Mouse (Mus musculus): Measurements from ENCODE around the gene Ltb. TPM values are rescaled to one million over a fixed set of nuclear protein-coding genes. Genes with fewer than 3 reads are reported as not detected.
"Not testable (repeated sequence)": the region's sequence is repeated elsewhere in the genome, so short reads cannot be mapped to it uniquely, and the experiment has no call there.

Gene Ltb
- polyA plus RNA-seq, 1 experiment from 2014 or later: 0.97 TPM

DNA sequence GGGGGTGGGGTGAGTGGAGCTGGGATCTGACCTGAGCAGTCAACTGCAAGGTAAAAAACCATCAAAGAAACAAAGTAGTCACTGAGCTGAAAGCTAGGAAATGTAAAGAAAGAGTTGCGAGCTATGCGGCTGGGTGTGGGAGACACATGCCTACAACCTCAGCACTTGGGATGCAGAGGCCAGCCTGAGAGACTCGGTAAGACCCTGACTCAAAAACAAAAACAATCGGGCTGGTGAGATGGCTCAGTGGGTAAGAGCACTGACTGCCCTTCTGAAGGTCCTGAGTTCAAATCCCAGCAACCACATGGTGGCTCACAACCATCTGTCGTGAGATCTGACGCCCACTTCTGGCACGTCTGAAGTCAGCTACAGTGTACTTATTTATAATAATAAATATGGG, 39.9 kb downstream of the Ltb start:
- peaks cover 48% of the 10 kb centered on the region for H3K4me1 ChIP-seq (replicated peaks)

DNA sequence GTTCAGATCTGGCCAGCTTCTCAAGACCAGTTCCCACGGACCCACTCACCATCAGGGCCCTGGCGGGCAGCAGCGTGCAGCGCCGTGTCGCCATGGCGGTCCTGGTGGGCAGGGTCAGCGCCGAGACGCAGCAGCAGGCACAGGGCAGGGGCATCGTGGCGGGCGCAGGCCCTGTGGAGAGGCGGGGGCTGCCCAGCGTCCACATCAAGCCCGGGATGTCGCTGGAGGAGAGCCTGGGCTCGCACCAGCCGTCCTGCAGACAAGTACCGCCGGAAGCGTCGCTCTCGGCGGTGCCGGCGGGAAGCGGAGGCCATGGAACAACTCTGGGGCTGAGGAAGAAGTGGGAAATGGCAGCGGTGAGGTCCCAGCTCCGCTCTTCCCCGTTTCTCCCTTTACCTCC, 40.7 kb downstream of the Ltb start:
- peak overlapping the region; percentile 55 for H3K4me3 ChIP-seq
- H3K4me2 ChIP-seq: peak overlapping the region; percentile 96
- H3K9ac ChIP-seq: peak overlapping the region; percentile 66
- peaks cover 48% of the 10 kb centered on the region for H3K4me1 ChIP-seq (replicated peaks)
- no peak for ATAC-seq (ENCODE audit: low FRiP score, low read depth)
- no peaks in the 10 kb centered on the region for H3K27me3 ChIP-seq
- WGBS: 7% methylated on average over 30 of the region's 31 CpGs
- no peaks in the 10 kb centered on the region for H3K9me3 ChIP-seq
- peaks cover 4% of the 10 kb centered on the region; the same call in 1 of the 2 replicates for H3K36me3 ChIP-seq
- H3K27ac ChIP-seq (replicated peaks): peak overlapping the region; percentile 95

More for the DNA sequence above, 39.9 kb downstream of the Ltb start:
- H3K27me3 ChIP-seq; H3K27ac ChIP-seq (replicated peaks); H3K9ac ChIP-seq; H3K9me3 ChIP-seq; ATAC-seq (ENCODE audit: low FRiP score, low read depth): not testable (repeated sequence)
- Histone ChIP-seq H3K4me3 (peak overlapping the region; percentile 55; the same call in 1 of the 2 replicates), H3K36me3 (peaks cover 12% of the 10 kb centered on the region), H3K4me2 (peak overlapping the region; percentile 96)
- 85% methylated on average over 7 of the region's 7 CpGs for WGBS

DNA sequence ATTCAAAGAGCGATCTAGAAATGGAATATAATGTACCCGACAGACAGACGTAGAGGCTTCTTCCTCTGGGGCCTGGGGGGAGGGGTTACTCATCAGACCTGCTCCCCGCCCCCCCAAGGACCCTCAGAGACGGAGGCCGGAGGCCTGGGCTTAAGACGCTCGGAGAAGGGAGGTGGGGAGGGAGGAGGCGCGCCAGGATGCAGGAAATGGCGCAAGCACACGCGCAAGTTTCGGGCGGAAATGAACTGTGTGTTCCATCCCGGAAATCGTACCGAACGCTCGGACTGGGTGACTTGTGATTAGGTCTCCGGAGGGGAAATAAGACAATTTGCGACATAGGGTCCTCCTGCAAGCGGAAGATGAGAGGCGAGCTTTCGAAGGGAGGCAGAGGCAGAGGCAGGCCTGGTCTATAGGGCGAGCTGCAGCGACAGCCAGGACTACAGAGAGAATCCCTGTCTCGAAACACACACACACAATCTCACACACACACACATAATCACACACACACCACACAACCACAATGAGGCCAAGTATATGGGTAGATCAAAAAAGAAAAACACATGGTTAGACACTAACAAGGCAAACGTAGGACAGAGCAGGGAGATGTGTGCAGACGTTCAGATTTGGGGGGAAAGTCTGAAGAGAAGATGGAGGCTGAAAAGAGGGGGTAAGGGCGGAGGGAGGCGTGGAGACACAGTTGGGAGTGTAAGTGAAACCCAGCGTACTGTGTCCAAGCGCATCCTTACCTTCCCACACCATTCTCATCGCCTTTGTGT, 41.6 kb downstream of the Ltb start, which contains the start of gene Nfkbil1:
Nfkbil1 (minus strand) TSS at position 179 of the 776 bp plus-strand sequence.
- H3K27ac ChIP-seq (replicated peaks): peak within 1 kb of the TSS; percentile 95
- peak within 1 kb of the TSS; percentile 96 for H3K4me2 ChIP-seq
- under 1% methylated on average over 35 of the region's 35 CpGs for WGBS
- H3K27me3 ChIP-seq: no peaks in the 10 kb centered on the region
- no peaks in the 10 kb centered on the region for H3K9me3 ChIP-seq
- ATAC-seq (ENCODE audit: low FRiP score, low read depth): peak; percentile 79
- H3K4me1 ChIP-seq (replicated peaks): peaks cover 57% of the 10 kb centered on the region
- no peaks in the 10 kb centered on the region for H3K36me3 ChIP-seq
- peak within 1 kb of the TSS; percentile 66 for H3K9ac ChIP-seq
- H3K4me3 ChIP-seq: peak within 1 kb of the TSS; percentile 55

DNA sequence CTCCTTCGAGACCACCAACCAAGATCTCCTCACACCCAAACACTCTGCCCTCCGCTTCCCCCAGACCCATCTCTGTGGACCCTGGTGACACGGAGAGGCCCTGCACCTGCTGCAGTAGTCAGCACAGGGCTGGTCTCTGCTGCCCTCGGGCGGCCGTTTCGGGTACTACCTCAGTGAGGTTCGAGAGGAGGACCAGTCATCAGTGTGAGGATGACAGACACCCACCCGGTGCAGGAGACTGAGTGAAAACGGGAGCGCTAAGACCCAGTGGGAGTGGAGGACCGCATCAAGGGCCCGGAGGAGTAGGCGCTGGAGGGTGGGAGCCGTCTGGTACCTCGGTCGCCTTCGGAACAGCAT, 42.1 kb downstream of the Ltb start:
- Histone ChIP-seq H3K9ac (peak overlapping the region; percentile 66), H3K27ac (replicated peaks) (peak overlapping the region; percentile 95), H3K27me3 (no peaks in the 10 kb centered on the region), H3K4me2 (peak overlapping the region; percentile 96), H3K4me1 (replicated peaks) (peaks cover 57% of the 10 kb centered on the region), H3K9me3 (no peaks in the 10 kb centered on the region), H3K4me3 (peak overlapping the region; percentile 55), H3K36me3 (no peaks in the 10 kb centered on the region)
- peak; percentile 86 for ATAC-seq (ENCODE audit: low FRiP score, low read depth)
- under 1% methylated on average over 18 of the region's 18 CpGs for WGBS

DNA sequence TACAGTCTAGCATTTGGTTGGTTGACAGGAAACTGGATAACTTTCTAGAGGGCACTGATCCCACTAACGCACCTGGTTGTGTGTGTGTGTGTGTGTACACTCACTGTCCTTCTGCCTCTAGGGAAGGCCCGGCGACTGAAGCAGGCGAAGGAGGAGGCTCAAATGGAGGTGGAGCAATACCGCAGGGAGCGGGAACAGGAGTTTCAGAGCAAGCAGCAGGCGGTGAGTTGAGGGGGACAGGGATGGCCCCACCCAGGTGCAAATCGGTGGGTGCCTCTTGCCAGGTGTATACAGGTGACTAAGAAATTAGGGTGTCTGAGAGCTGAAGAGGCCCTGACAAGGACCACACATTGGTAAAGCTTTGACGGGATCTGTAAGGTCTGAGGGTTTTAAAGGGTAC, 42.8 kb downstream of the Ltb start:
- Histone ChIP-seq H3K4me3 (peak overlapping the region; percentile 55), H3K27me3 (no peaks in the 10 kb centered on the region), H3K4me1 (replicated peaks) (peaks cover 51% of the 10 kb centered on the region), H3K9ac (peak overlapping the region; percentile 66), H3K36me3 (no peaks in the 10 kb centered on the region), H3K4me2 (peak overlapping the region; percentile 96), H3K27ac (replicated peaks) (peak overlapping the region; percentile 95), H3K9me3 (no peaks in the 10 kb centered on the region)
- 68% methylated on average over 9 of the region's 9 CpGs for WGBS
- no peak for ATAC-seq (ENCODE audit: low FRiP score, low read depth)

DNA sequence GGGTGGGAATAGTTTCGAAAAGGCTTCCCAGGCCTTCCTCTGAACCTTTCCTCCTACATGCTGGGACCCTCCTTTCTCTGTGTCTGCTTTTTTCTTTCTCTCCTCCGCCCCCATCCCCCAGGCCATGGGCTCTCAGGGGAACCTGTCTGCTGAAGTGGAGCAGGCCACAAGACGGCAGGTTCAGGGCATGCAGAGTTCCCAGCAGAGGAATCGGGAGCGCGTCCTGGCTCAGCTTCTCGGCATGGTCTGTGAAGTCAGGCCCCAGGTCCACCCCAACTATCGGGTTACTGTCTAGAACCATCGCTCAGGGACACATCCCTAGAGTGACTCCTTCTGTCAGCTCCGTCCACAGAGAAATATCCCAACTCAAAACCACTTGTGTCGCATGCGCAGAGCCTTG, 43.3 kb downstream of the Ltb start:
- H3K4me1 ChIP-seq (replicated peaks): peaks cover 46% of the 10 kb centered on the region
- no peaks in the 10 kb centered on the region for H3K36me3 ChIP-seq
- H3K4me2 ChIP-seq: peak overlapping the region; percentile 96
- H3K27ac ChIP-seq (replicated peaks): no peak overlapping the region
- peak overlapping the region; percentile 66; the same call in 1 of the 2 replicates for H3K9ac ChIP-seq
- no peaks in the 10 kb centered on the region for H3K27me3 ChIP-seq
- no peak for ATAC-seq (ENCODE audit: low FRiP score, low read depth)
- 89% methylated on average over 12 of the region's 12 CpGs for WGBS
- H3K4me3 ChIP-seq: peak overlapping the region; percentile 55
- no peaks in the 10 kb centered on the region for H3K9me3 ChIP-seq

DNA sequence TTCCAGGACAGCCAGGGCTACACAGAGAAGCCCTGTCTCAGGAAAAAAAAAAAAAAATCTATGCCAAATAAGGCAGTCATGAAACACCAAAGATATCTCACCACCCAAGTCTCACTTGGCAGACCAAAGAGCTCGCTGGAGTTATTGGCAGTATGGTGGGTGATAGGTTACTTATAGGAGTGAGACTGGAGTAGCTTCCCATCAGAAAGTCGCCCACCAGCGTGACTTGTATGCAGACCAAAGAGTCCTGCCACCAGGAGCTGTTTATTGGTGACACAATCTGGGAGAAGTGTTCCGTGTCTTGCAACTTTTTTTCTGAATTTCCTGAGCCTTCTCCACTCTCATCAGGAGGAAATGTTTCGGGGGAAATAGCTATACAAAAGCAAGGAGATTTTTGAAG, 45.5 kb downstream of the Ltb start:
- Histone ChIP-seq H3K9ac (no peak overlapping the region), H3K4me1 (replicated peaks) (peaks cover 45% of the 10 kb centered on the region), H3K9me3 (no peaks in the 10 kb centered on the region), H3K4me3 (no peak overlapping the region), H3K4me2 (no peak overlapping the region), H3K27ac (replicated peaks) (no peak overlapping the region), H3K36me3 (peaks cover 9% of the 10 kb centered on the region), H3K27me3 (no peaks in the 10 kb centered on the region)
- WGBS: 86% methylated on average over 5 of the region's 5 CpGs
- ATAC-seq (ENCODE audit: low FRiP score, low read depth): no peak

DNA sequence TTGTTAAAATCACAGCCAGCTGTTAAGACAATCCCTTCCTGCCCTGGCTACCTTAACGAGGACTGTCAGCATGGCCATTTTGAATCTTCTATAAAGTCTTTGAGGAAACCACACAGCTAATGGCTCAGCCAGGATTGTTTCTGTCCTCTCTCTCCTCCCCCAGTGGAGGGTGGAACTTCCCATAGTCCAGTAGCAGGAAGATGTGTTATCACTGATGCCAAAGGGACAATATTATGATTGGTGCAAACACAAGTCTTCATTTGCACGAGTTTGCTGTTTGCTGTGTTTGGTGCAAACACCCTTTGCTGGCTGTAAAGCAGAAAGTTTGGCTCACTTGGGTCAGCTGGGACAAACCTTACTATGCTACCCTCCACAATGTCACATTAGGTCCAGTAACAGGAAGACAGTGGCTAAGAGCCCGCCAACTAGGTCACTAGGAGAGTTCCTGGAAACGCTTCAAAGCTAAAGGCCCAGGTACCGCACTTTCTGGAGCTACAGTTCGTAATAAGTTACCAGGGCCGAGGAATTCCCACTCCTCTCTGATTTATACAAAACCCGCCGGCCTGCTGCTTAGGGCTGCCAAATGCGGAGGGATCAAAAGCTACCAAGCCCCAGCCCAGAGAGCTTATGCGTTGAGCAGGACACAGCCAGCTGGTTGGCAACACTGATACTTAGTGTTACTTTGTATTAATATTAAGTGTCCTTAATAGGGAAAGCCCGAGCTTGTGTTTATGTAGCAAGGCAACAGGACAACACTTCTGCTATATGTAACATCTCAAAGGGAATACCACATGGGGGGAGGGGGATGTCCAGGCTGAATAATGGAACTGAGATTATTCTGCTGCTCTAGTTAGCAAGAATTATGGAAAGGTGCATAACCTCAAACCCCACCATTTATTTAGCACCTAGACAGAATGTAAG, 46.4 kb downstream of the Ltb start:
- Histone ChIP-seq H3K4me1 (replicated peaks) (peaks cover 49% of the 10 kb centered on the region), H3K36me3 (peaks cover 17% of the 10 kb centered on the region), H3K9ac (peak overlapping the region; percentile 52), H3K4me3 (peak overlapping the region; percentile 90), H3K27me3 (no peaks in the 10 kb centered on the region), H3K9me3 (no peaks in the 10 kb centered on the region), H3K27ac (replicated peaks) (peak overlapping the region; percentile 99), H3K4me2 (peak overlapping the region; percentile 66)
- 35% methylated on average over 12 of the region's 12 CpGs for WGBS
- ATAC-seq (ENCODE audit: low FRiP score, low read depth): peak; percentile 4

DNA sequence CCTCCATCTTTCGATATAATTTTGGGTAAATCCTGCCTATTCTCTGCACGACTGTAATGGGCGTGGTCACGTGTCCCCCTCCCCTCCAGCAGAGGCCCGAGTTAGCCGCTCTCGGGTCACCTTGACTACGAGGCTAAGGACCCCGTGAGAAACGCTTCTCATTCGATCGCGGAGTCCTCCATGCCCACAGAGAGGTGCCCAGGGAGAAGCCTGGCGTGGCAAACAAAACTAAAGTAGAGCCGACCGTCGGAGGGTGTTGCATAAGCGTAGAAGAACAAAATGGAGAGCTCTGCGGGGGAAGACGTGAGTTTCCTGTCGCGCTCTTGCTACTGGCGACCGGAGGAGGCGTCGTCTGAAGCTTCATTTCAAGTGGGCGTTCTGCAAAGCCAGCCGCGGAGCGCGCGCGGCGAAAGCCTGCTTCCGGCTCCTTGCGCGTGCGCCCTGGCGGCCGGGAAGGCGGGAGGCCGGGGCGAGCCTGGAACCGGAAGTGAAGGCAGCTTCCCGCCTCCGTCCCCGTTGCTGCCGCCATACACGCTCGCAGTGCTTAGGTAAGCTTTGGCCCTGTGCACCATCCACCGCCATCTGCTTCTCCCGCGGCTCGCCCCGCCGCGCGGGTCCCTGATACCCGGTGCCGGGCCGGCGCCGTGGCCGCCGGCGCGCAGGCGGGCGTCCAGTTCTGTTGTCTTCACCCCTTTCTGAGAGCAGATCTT, 47.2 kb downstream of the Ltb start, which contains the start of gene Ddx39b:
Ddx39b (plus strand) TSS at position 442 of the 710 bp plus-strand sequence.
- Histone ChIP-seq H3K4me3 (peak within 1 kb of the TSS; percentile 90), H3K4me1 (replicated peaks) (peaks cover 56% of the 10 kb centered on the region), H3K9me3 (no peaks in the 10 kb centered on the region), H3K9ac (peak within 1 kb of the TSS; percentile 97), H3K27ac (replicated peaks) (peak within 1 kb of the TSS; percentile 99), H3K4me2 (peak within 1 kb of the TSS; percentile 66), H3K36me3 (peaks cover 25% of the 10 kb centered on the region), H3K27me3 (no peaks in the 10 kb centered on the region)
- peak; percentile 91 for ATAC-seq (ENCODE audit: low FRiP score, low read depth)
- under 1% methylated on average over 69 of the region's 69 CpGs for WGBS

DNA sequence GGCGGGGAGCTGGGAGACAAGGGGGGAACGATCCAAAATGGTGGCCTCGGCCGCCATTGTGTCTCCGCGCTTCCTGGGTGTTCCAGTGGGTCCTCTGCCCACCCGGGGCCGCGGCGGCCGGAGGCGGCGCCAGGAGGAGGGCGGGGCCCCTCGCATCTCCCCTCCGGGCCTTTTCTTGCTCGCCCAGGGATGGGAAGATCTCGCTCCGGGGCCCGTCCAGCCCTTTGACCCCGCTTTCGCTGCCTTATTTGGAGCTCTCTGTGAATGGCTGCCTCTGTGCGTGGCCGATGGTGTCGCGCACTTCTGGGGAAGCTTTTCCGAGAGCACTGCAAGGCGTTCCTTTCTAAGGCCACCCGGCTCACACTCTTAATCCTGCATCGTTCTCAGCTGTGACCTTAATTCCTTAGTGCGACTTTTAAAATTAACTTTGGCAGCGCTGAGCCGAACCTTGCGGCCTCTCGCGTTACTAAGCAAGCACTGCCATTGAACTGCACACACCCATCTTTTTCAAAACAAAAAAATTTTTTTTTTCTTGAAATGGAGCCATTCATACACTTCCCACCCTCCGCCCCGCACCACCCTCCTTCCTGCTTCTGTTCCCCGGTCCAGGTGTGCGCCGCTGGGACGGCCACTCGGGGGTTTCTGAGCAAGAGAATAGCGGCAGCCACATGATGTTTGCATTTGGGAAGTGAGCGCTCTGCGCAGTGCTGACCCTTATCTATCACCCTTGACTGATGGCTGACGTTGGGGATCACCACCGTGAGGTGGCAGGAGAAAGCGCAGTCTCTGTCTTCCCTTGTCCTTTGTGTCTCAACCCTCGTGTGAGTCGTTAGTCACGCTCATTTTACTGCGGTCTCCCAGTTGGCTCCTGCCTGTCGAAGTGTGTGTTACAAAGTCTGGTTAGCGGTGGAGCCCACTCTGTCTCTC, 48.0 kb downstream of the Ltb start:
- Histone ChIP-seq H3K4me2 (peak overlapping the region; percentile 66), H3K27me3 (no peaks in the 10 kb centered on the region), H3K27ac (replicated peaks) (peak overlapping the region; percentile 99), H3K4me1 (replicated peaks) (peaks cover 48% of the 10 kb centered on the region), H3K36me3 (peaks cover 33% of the 10 kb centered on the region), H3K9me3 (no peaks in the 10 kb centered on the region), H3K9ac (peak overlapping the region; percentile 97), H3K4me3 (peak overlapping the region; percentile 90)
- WGBS: under 1% methylated on average over 53 of the region's 55 CpGs
- ATAC-seq (ENCODE audit: low FRiP score, low read depth): peak; percentile 42
